Mouse (Mus musculus) frontal cortex, adult 2 months (tissue): Measurements from ENCODE around the gene Ddx24. TPM values are rescaled to one million over a fixed set of nuclear protein-coding genes. Genes with fewer than 3 reads are reported as not detected.

Experiments used
- polyA plus RNA-seq: library from polyadenylated mRNA; depleted of rRNA; stranded (reverse); fragments of >200 nt; gene quantifications from 2 replicates; pipeline ENCODE4 v1.2.3, GENCODE M21; 2012; rRNA removed

Ddx24 gene
- polyA plus RNA-seq, 1 experiment: 141 TPM

Other genes with a start within 250 kb of the Ddx24 start
- 7.2 and 7.8 TPM in 2 replicates for gene Prima1, start 183.7 kb downstream of the Ddx24 start, polyA plus RNA-seq
- 4.6 and 7.1 TPM in 2 replicates for gene Fam181a, start 114.9 kb downstream of the Ddx24 start, polyA plus RNA-seq
- 7.6 TPM in 2 replicates for gene Asb2, start 69.8 kb downstream of the Ddx24 start, polyA plus RNA-seq
- gene Otub2, start 37.1 kb downstream of the Ddx24 start, polyA plus RNA-seq: 23.6 and 24.4 TPM in 2 replicates
- gene 9330161L09Rik, start 18.0 kb downstream of the Ddx24 start, polyA plus RNA-seq: 1.00 and 1.6 TPM in 2 replicates
- 117 and 120 TPM in 2 replicates for gene Ifi27, start 8.4 kb upstream of the Ddx24 start, polyA plus RNA-seq
- gene Ifi27l2a, start 17.9 kb upstream of the Ddx24 start, polyA plus RNA-seq: 14.3 and 15.4 TPM in 2 replicates
- not detected in 2 replicates for gene Ifi27l2b, start 31.4 kb upstream of the Ddx24 start, polyA plus RNA-seq
- gene Ppp4r4, start 106.5 kb upstream of the Ddx24 start, polyA plus RNA-seq: 20.8 and 23.5 TPM in 2 replicates
- 0.02 TPM in 1 of 2 replicates, not detected in the other for gene Serpina10, start 205.6 kb upstream of the Ddx24 start, polyA plus RNA-seq
- not detected in 2 replicates for gene Serpina6, start 231.4 kb upstream of the Ddx24 start, polyA plus RNA-seq